Mouse (Mus musculus) ES-E14 (cell line): ENCODE measurements around the gene Unc93b1.

ENCODE experiments used
- CHD2 ChIP-seq: IDR thresholded peaks from 2 replicates; pipeline ENCODE4 v1.6.1; 2014; ENCODE audit warnings: mild to moderate bottlenecking, low read depth, low read length, inconsistent platforms
- HCFC1 ChIP-seq: IDR thresholded peaks from 2 replicates; pipeline ENCODE4 v1.6.1; 2012; ENCODE audit warnings: low read length, inconsistent platforms, borderline replicate concordance; ENCODE audit not compliant: insufficient read depth
- MAFK ChIP-seq: IDR thresholded peaks from 2 replicates; pipeline ENCODE4 v1.6.1; 2014; ENCODE audit warnings: mild to moderate bottlenecking, low read depth, low read length, inconsistent platforms; ENCODE audit not compliant: insufficient read depth
- ZC3H11A ChIP-seq: IDR thresholded peaks from 2 replicates; pipeline ENCODE4 v1.6.1; 2012; ENCODE audit warnings: low read depth, mild to moderate bottlenecking, inconsistent platforms, low read length, borderline replicate concordance
- ZNF384 ChIP-seq: IDR thresholded peaks from 2 replicates; pipeline ENCODE4 v1.6.1; 2012; ENCODE audit warnings: low read depth, low read length, inconsistent platforms

GRCm38 (mm10) chr19:3983527-3984200 lies 48.7 kb downstream of the Unc93b1 start:
- TF ChIP-seq MAFK (no peak), ZNF384 (no peak), HCFC1 (no peak), CHD2 (no peak), ZC3H11A (no peak)
